Mouse (Mus musculus): ENCODE results near the gene Abcc8. TPM values are rescaled to one million over a fixed set of nuclear protein-coding genes. Genes with fewer than 3 reads are reported as not detected.

The Abcc8 gene
- polyA plus RNA-seq, 1 experiment: not detected

- no peak overlapping the region for H3K27ac ChIP-seq (ENCODE audit: control insufficient read depth, insufficient read depth, low read depth, low read length, poor library complexity)
- no peaks in the 10 kb centered on the region for H3K4me1 ChIP-seq (ENCODE audit: control insufficient read depth, insufficient read depth, low read length)
- no peak overlapping the region for H3K4me3 ChIP-seq (replicated peaks; ENCODE audit: control insufficient read depth, low read depth, low read length)
- 67% methylated on average over 7 of the region's 7 CpGs for WGBS
- no peak for TF ChIP-seq CTCF (IDR thresholded peaks at IDR 0.05; ENCODE audit: control insufficient read depth, insufficient read depth, low read length)
- no peak for TF ChIP-seq POLR2A (IDR thresholded peaks at IDR 0.05; ENCODE audit: borderline replicate concordance, control insufficient read depth, low read depth, low read length)
Measured at GRCm38 (mm10) chr7:46147417-46147816, 32.4 kb downstream of the Abcc8 start.

DNA sequence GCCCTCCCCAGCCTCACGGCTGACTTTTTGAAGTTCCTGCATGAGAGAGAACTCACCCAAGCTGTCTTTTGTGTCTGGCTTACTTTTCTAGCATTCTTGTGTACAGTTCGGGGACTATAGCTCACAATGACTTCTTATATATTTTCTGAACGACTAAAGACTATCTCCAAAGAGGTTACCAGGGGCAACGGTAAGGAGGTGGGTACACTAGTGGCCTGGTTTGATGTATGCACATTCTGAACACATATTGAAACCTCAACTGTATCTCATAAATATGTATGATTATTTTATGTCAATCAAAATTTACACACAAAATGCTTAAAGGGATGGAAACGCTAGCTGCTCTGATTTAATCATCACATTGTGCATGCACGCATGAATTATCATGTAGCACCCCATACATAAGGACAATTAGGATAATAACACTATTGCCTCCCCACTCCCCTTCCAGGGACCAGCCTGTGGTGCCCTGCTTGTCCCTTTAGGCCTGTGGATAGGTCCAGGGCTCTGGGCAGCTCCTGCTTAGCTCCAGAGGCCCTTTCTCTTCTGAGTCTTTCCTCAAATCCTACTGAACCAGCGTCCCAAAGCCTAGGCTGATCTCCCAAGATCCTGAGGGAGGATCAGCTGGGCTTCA is 33.0 kb downstream of the Abcc8 start:
- 78% methylated on average over 7 of the region's 7 CpGs for WGBS
- Histone ChIP-seq H3K4me1 (ENCODE audit: control insufficient read depth, insufficient read depth, low read length) (no peaks in the 10 kb centered on the region), H3K4me3 (replicated peaks; ENCODE audit: control insufficient read depth, low read depth, low read length) (no peak overlapping the region), H3K27ac (ENCODE audit: control insufficient read depth, insufficient read depth, low read depth, low read length, poor library complexity) (no peak overlapping the region)
- TF ChIP-seq POLR2A (IDR thresholded peaks at IDR 0.05; ENCODE audit: borderline replicate concordance, control insufficient read depth, low read depth, low read length): no peak

DNA sequence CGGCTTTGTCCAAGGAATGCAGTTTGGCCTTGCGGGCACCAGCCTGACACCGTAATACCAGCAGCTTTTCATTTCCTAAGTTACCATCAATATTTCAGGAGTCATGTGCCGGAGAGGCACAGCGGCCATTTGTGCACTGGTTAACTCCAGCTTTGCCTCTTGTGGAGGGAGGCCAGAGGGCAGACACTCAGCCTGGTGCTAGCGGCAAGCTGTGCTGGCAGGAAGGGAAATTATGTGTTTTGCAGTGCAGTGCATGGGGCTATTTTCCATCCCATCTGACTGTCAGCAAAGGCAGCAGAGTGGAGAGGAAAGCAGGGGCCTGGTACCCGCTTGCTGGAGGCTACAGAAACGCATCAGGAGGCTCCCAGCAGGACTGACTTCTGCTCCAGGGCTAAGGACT is 35.8 kb downstream of the Abcc8 start:
- 73% methylated on average over 8 of the region's 8 CpGs for WGBS
- TF ChIP-seq POLR2A (IDR thresholded peaks at IDR 0.05; ENCODE audit: borderline replicate concordance, control insufficient read depth, low read depth, low read length) (no peak), CTCF (IDR thresholded peaks at IDR 0.05; ENCODE audit: control insufficient read depth, insufficient read depth, low read length) (no peak)
- Histone ChIP-seq H3K4me1 (ENCODE audit: control insufficient read depth, insufficient read depth, low read length) (no peaks in the 10 kb centered on the region), H3K27ac (ENCODE audit: control insufficient read depth, insufficient read depth, low read depth, low read length, poor library complexity) (no peak overlapping the region), H3K4me3 (replicated peaks; ENCODE audit: control insufficient read depth, low read depth, low read length) (no peak overlapping the region)

GRCm38 (mm10) chr7:46138329-46138930 is 41.4 kb downstream of the Abcc8 start:
- 52% methylated on average over 7 of the region's 7 CpGs for WGBS
- H3K27ac ChIP-seq (ENCODE audit: control insufficient read depth, insufficient read depth, low read depth, low read length, poor library complexity): no peak overlapping the region
- no peak overlapping the region for H3K4me3 ChIP-seq (replicated peaks; ENCODE audit: control insufficient read depth, low read depth, low read length)
- H3K4me1 ChIP-seq (ENCODE audit: control insufficient read depth, insufficient read depth, low read length): no peaks in the 10 kb centered on the region
- TF ChIP-seq CTCF (IDR thresholded peaks at IDR 0.05; ENCODE audit: control insufficient read depth, insufficient read depth, low read length): no peak

DNA sequence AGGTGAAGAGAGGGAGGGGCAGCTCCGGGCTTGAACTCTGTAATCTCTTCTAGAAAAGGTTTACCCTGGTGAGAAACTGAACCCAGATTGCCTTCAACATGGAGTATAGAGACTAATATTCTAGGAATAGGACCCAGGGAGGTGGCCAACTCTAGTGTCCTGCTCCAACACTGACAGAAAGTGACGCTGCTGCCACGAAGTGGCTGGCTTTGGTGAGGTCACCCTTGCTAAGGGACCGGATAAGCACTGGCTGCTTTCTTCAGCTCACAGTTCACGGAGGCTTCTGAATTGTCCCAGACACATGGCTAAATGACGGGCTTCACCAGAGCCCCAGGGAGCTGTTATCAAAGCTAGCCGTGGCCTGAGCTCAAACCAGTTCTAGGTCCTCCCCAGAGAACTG is 46.0 kb downstream of the Abcc8 start:
- 28% methylated on average over 7 of the region's 7 CpGs for WGBS
- H3K4me3 ChIP-seq (replicated peaks; ENCODE audit: control insufficient read depth, low read depth, low read length): no peak overlapping the region

GRCm38 (mm10) chr7:46132229-46132628 is 47.6 kb downstream of the Abcc8 start:
- TF ChIP-seq POLR2A (IDR thresholded peaks at IDR 0.05; ENCODE audit: borderline replicate concordance, control insufficient read depth, low read depth, low read length) (no peak), CTCF (IDR thresholded peaks at IDR 0.05; ENCODE audit: control insufficient read depth, insufficient read depth, low read length) (no peak)
- WGBS: 80% methylated on average over 12 of the region's 12 CpGs
- Histone ChIP-seq H3K27ac (ENCODE audit: control insufficient read depth, insufficient read depth, low read depth, low read length, poor library complexity) (no peak overlapping the region), H3K4me1 (ENCODE audit: control insufficient read depth, insufficient read depth, low read length) (no peaks in the 10 kb centered on the region), H3K4me3 (replicated peaks; ENCODE audit: control insufficient read depth, low read depth, low read length) (no peak overlapping the region)

More for the DNA sequence above, 46.0 kb downstream of the Abcc8 start:
- TF ChIP-seq CTCF (IDR thresholded peaks at IDR 0.05; ENCODE audit: control insufficient read depth, insufficient read depth, low read length) (no peak), POLR2A (IDR thresholded peaks at IDR 0.05; ENCODE audit: borderline replicate concordance, control insufficient read depth, low read depth, low read length) (no peak)
- H3K4me1 ChIP-seq (ENCODE audit: control insufficient read depth, insufficient read depth, low read length): no peaks in the 10 kb centered on the region
- H3K27ac ChIP-seq (ENCODE audit: control insufficient read depth, insufficient read depth, low read depth, low read length, poor library complexity): no peak overlapping the region

- Histone ChIP-seq H3K4me1 (ENCODE audit: control insufficient read depth, insufficient read depth, low read length) (no peaks in the 10 kb centered on the region), H3K27ac (ENCODE audit: control insufficient read depth, insufficient read depth, low read depth, low read length, poor library complexity) (no peak overlapping the region), H3K4me3 (replicated peaks; ENCODE audit: control insufficient read depth, low read depth, low read length) (no peak overlapping the region)
- WGBS: 74% methylated on average over 8 of the region's 8 CpGs
- TF ChIP-seq POLR2A (IDR thresholded peaks at IDR 0.05; ENCODE audit: borderline replicate concordance, control insufficient read depth, low read depth, low read length) (no peak), CTCF (IDR thresholded peaks at IDR 0.05; ENCODE audit: control insufficient read depth, insufficient read depth, low read length) (no peak)
Measured at GRCm38 (mm10) chr7:46131806-46132205, 48.0 kb downstream of the Abcc8 start.

GRCm38 (mm10) chr7:46131266-46131665 is 48.6 kb downstream of the Abcc8 start:
- Histone ChIP-seq H3K4me1 (ENCODE audit: control insufficient read depth, insufficient read depth, low read length) (no peaks in the 10 kb centered on the region), H3K4me3 (replicated peaks; ENCODE audit: control insufficient read depth, low read depth, low read length) (no peak overlapping the region), H3K27ac (ENCODE audit: control insufficient read depth, insufficient read depth, low read depth, low read length, poor library complexity) (no peak overlapping the region)
- TF ChIP-seq CTCF (IDR thresholded peaks at IDR 0.05; ENCODE audit: control insufficient read depth, insufficient read depth, low read length) (no peak), POLR2A (IDR thresholded peaks at IDR 0.05; ENCODE audit: borderline replicate concordance, control insufficient read depth, low read depth, low read length) (no peak)
- WGBS: 38% methylated on average over 3 of the region's 3 CpGs

DNA sequence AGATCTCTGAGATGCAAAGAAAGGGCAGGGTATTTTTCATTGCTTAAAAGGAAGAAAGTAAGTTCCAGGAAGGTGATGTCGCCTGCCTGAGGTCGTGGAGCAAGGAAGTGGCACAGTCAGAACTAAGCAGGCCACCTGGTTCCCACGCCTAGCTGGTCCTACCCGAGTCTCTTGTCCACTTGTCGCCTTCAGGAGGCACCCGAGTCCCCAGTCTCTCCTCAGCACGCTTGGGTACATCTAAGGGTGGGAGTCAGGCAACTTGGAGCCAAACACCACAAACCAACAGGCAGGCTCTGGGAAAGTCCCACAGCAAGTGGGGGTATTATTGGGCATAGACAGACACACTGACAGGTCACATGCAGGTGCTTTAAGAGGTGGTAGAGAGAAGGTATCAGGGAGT is 49.1 kb downstream of the Abcc8 start:
- 24% methylated on average over 7 of the region's 7 CpGs for WGBS
- Histone ChIP-seq H3K27ac (ENCODE audit: control insufficient read depth, insufficient read depth, low read depth, low read length, poor library complexity) (no peak overlapping the region), H3K4me3 (replicated peaks; ENCODE audit: control insufficient read depth, low read depth, low read length) (no peak overlapping the region), H3K4me1 (ENCODE audit: control insufficient read depth, insufficient read depth, low read length) (no peaks in the 10 kb centered on the region)
- TF ChIP-seq POLR2A (IDR thresholded peaks at IDR 0.05; ENCODE audit: borderline replicate concordance, control insufficient read depth, low read depth, low read length) (no peak), CTCF (IDR thresholded peaks at IDR 0.05; ENCODE audit: control insufficient read depth, insufficient read depth, low read length) (no peak)

Data from bone marrow, adult 2 months (tissue).